Mouse (Mus musculus): ENCODE data around the gene Prrt2. TPM values are rescaled to one million over a fixed set of nuclear protein-coding genes. Genes with fewer than 3 reads are reported as not detected.

Gene Prrt2
- polyA plus RNA-seq, 1 experiment from 2014 or later, result 5.9 TPM

Small RNA genes lying within 50 kb of the gene (microRNA-seq; reads per million reads assigned to microRNA genes)
- gene Gm44343, result not detected

Other genes with a start within 250 kb of the Prrt2 start
- gene Ypel3, start 244.3 kb downstream of the Prrt2 start, polyA plus RNA-seq (2015; fragmentation: Nextera tagmentation; extraction: Ambion mirVana), result 81.9 and 93.0 TPM in 2 replicates
- gene Tbx6, start 239.7 kb downstream of the Prrt2 start, polyA plus RNA-seq (2015; fragmentation: Nextera tagmentation; extraction: Ambion mirVana), result 0.46 and 0.66 TPM in 2 replicates
- 237 and 240 TPM in 2 replicates for gene Ppp4c, start 228.7 kb downstream of the Prrt2 start, polyA plus RNA-seq (2015; fragmentation: Nextera tagmentation; extraction: Ambion mirVana)
- gene Fam57b, start 223.5 kb downstream of the Prrt2 start, polyA plus RNA-seq (2015; fragmentation: Nextera tagmentation; extraction: Ambion mirVana), result 0.73 and 0.74 TPM in 2 replicates
- gene 4930451I11Rik, start 189.6 kb downstream of the Prrt2 start, polyA plus RNA-seq (2015; fragmentation: Nextera tagmentation; extraction: Ambion mirVana), result not detected in 2 replicates
- gene Doc2a, start 173.8 kb downstream of the Prrt2 start, polyA plus RNA-seq (2015; fragmentation: Nextera tagmentation; extraction: Ambion mirVana), result 0.62 and 0.74 TPM in 2 replicates
- 28.5 and 28.8 TPM in 2 replicates for gene Hirip3, start 159.2 kb downstream of the Prrt2 start, polyA plus RNA-seq (2015; fragmentation: Nextera tagmentation; extraction: Ambion mirVana)
- gene Ino80e, start 158.8 kb downstream of the Prrt2 start, polyA plus RNA-seq (2015; fragmentation: Nextera tagmentation; extraction: Ambion mirVana), result 60.1 and 68.3 TPM in 2 replicates
- gene Taok2, start 136.5 kb downstream of the Prrt2 start, polyA plus RNA-seq (2015; fragmentation: Nextera tagmentation; extraction: Ambion mirVana), result 38.3 and 40.1 TPM in 2 replicates
- gene Tmem219, start 98.3 kb downstream of the Prrt2 start, polyA plus RNA-seq (2015; fragmentation: Nextera tagmentation; extraction: Ambion mirVana), result 32.0 and 33.4 TPM in 2 replicates
- 15.0 and 15.1 TPM in 2 replicates for gene Kctd13, start 92.3 kb downstream of the Prrt2 start, polyA plus RNA-seq (2015; fragmentation: Nextera tagmentation; extraction: Ambion mirVana)
- gene Asphd1, start 71.6 kb downstream of the Prrt2 start, polyA plus RNA-seq (2015; fragmentation: Nextera tagmentation; extraction: Ambion mirVana), result 0.37 and 0.44 TPM in 2 replicates
- 1.5 and 2.3 TPM in 2 replicates for gene Sez6l2, start 70.6 kb downstream of the Prrt2 start, polyA plus RNA-seq (2015; fragmentation: Nextera tagmentation; extraction: Ambion mirVana)
- gene Cdipt, start 45.3 kb downstream of the Prrt2 start, polyA plus RNA-seq (2015; fragmentation: Nextera tagmentation; extraction: Ambion mirVana), result 113 and 119 TPM in 2 replicates
- gene Cdiptos, start 45.1 kb downstream of the Prrt2 start, polyA plus RNA-seq (2015; fragmentation: Nextera tagmentation; extraction: Ambion mirVana), result 2.1 and 2.4 TPM in 2 replicates
- 27.2 and 29.1 TPM in 2 replicates for gene Mvp, start 6.6 kb downstream of the Prrt2 start, polyA plus RNA-seq (2015; fragmentation: Nextera tagmentation; extraction: Ambion mirVana)
- gene Pagr1b, start 4.7 kb downstream of the Prrt2 start, polyA plus RNA-seq (2015; fragmentation: Nextera tagmentation; extraction: Ambion mirVana), result 1.0 TPM in 1 of 2 replicates, not detected in the other
- 33.1 and 62.5 TPM in 2 replicates for gene Pagr1a, start 3.9 kb downstream of the Prrt2 start, polyA plus RNA-seq (2015; fragmentation: Nextera tagmentation; extraction: Ambion mirVana)
- gene Gm42742, start 114 bp downstream of the Prrt2 start, polyA plus RNA-seq (2015; fragmentation: Nextera tagmentation; extraction: Ambion mirVana), result 25.0 and 63.8 TPM in 2 replicates
- gene Maz, start 5.8 kb upstream of the Prrt2 start, polyA plus RNA-seq (2015; fragmentation: Nextera tagmentation; extraction: Ambion mirVana), result 67.7 and 69.7 TPM in 2 replicates
- gene Kif22, start 21.3 kb upstream of the Prrt2 start, polyA plus RNA-seq (2015; fragmentation: Nextera tagmentation; extraction: Ambion mirVana), result 93.5 and 101 TPM in 2 replicates
- 14.5 and 34.1 TPM in 2 replicates for gene Zg16, start 66.1 kb upstream of the Prrt2 start, polyA plus RNA-seq (2015; fragmentation: Nextera tagmentation; extraction: Ambion mirVana)
- gene AI467606, start 70.1 kb upstream of the Prrt2 start, polyA plus RNA-seq (2015; fragmentation: Nextera tagmentation; extraction: Ambion mirVana), result 4.7 and 5.0 TPM in 2 replicates
- 6.1 and 7.4 TPM in 2 replicates for gene Qprt, start 101.0 kb upstream of the Prrt2 start, polyA plus RNA-seq (2015; fragmentation: Nextera tagmentation; extraction: Ambion mirVana)
- 0.64 and 1.0 TPM in 2 replicates for gene Spn, start 116.6 kb upstream of the Prrt2 start, polyA plus RNA-seq (2015; fragmentation: Nextera tagmentation; extraction: Ambion mirVana)
- 44.1 and 46.6 TPM in 2 replicates for gene Cd2bp2, start 174.8 kb upstream of the Prrt2 start, polyA plus RNA-seq (2015; fragmentation: Nextera tagmentation; extraction: Ambion mirVana)
- 24.3 and 24.4 TPM in 2 replicates for gene Tbc1d10b, start 187.3 kb upstream of the Prrt2 start, polyA plus RNA-seq (2015; fragmentation: Nextera tagmentation; extraction: Ambion mirVana)
- gene Mylpf, start 187.7 kb upstream of the Prrt2 start, polyA plus RNA-seq (2015; fragmentation: Nextera tagmentation; extraction: Ambion mirVana), result 18.6 and 31.0 TPM in 2 replicates
- 33.9 and 34.8 TPM in 2 replicates for gene Zfp553, start 211.8 kb upstream of the Prrt2 start, polyA plus RNA-seq (2015; fragmentation: Nextera tagmentation; extraction: Ambion mirVana)
- gene Sept1, start 211.9 kb upstream of the Prrt2 start, polyA plus RNA-seq (2015; fragmentation: Nextera tagmentation; extraction: Ambion mirVana), result 17.7 and 19.2 TPM in 2 replicates
- 57.9 and 63.1 TPM in 2 replicates for gene Zfp771, start 223.1 kb upstream of the Prrt2 start, polyA plus RNA-seq (2015; fragmentation: Nextera tagmentation; extraction: Ambion mirVana)
- gene Dctpp1, start 239.5 kb upstream of the Prrt2 start, polyA plus RNA-seq (2015; fragmentation: Nextera tagmentation; extraction: Ambion mirVana), result 164 and 181 TPM in 2 replicates

Measured in stomach, embryonic 15.5 days (tissue).